Mouse (Mus musculus) urinary bladder, adult 2 months (tissue): ENCODE data around the gene Ufc1. TPM values are rescaled to one million over a fixed set of nuclear protein-coding genes. Genes with fewer than 3 reads are reported as not detected.
"Not testable (repeated sequence)": the region's sequence is repeated elsewhere in the genome, so short reads cannot be mapped to it uniquely, and the experiment has no call there.

Experiments used
- DNase-seq: peaks from one replicate; pipeline ENCODE4 v3.0.0; 2022; ENCODE audit warnings: low spot score
- polyA plus RNA-seq: library from polyadenylated mRNA; depleted of rRNA; stranded (reverse); fragments of >200 nt; gene quantifications from 2 replicates; pipeline ENCODE4 v1.2.3, GENCODE M21; 2012; rRNA removed

Ufc1 gene
- polyA plus RNA-seq, 1 experiment = 78.1 TPM

- DNase-seq = no peak
Observed at GRCm38 (mm10) chr1:171247916-171248315, 46.9 kb downstream of the Ufc1 start.

- no peak for DNase-seq
Observed at GRCm38 (mm10) chr1:171247453-171247841, 47.4 kb downstream of the Ufc1 start.

GRCm38 (mm10) chr1:171246709-171247452 is 47.9 kb downstream of the Ufc1 start:
- peak; percentile 95 for DNase-seq

GRCm38 (mm10) chr1:171245353-171245752 is 49.5 kb downstream of the Ufc1 start:
- no peak for DNase-seq

- DNase-seq = not testable (repeated sequence)
Observed at GRCm38 (mm10) chr1:171241952-171242351, 52.9 kb downstream of the Ufc1 start.

- no peak for DNase-seq
Observed at GRCm38 (mm10) chr1:171240911-171241310, 53.9 kb downstream of the Ufc1 start.

GRCm38 (mm10) chr1:171239992-171240744 is 54.7 kb downstream of the Ufc1 start:
- DNase-seq = no peak

Other genes with a start within 250 kb of the Ufc1 start
- 30.3 and 31.5 TPM in 2 replicates for gene Fcgr3, start 230.1 kb downstream of the Ufc1 start, polyA plus RNA-seq
- gene Cfap126, start 181.1 kb downstream of the Ufc1 start, polyA plus RNA-seq = 11.3 and 12.6 TPM in 2 replicates
- gene Sdhc, start 144.4 kb downstream of the Ufc1 start, polyA plus RNA-seq = 286 and 310 TPM in 2 replicates
- 24.1 and 28.5 TPM in 2 replicates for gene Mpz, start 144.3 kb downstream of the Ufc1 start, polyA plus RNA-seq
- 317 and 416 TPM in 2 replicates for gene Pcp4l1, start 98.8 kb downstream of the Ufc1 start, polyA plus RNA-seq
- 0.04 TPM in 1 of 2 replicates, not detected in the other for gene Nr1i3, start 81.1 kb downstream of the Ufc1 start, polyA plus RNA-seq
- gene Tomm40l, start 72.5 kb downstream of the Ufc1 start, polyA plus RNA-seq = 35.0 and 39.6 TPM in 2 replicates
- 1.0 and 1.8 TPM in 2 replicates for gene Apoa2, start 70.0 kb downstream of the Ufc1 start, polyA plus RNA-seq
- gene Fcer1g, start 60.7 kb downstream of the Ufc1 start, polyA plus RNA-seq = 64.8 and 72.7 TPM in 2 replicates
- gene Adamts4, start 44.6 kb downstream of the Ufc1 start, polyA plus RNA-seq = 0.43 and 0.46 TPM in 2 replicates
- gene Ndufs2, start 43.6 kb downstream of the Ufc1 start, polyA plus RNA-seq = 110 and 141 TPM in 2 replicates
- 71.4 and 74.6 TPM in 2 replicates for gene B4galt3, start 24.7 kb downstream of the Ufc1 start, polyA plus RNA-seq
- 91.3 and 136 TPM in 2 replicates for gene Ppox, start 13.8 kb downstream of the Ufc1 start, polyA plus RNA-seq
- 44.7 and 48.4 TPM in 2 replicates for gene Usp21, start 7.0 kb downstream of the Ufc1 start, polyA plus RNA-seq
- gene Dedd, start 34.1 kb upstream of the Ufc1 start, polyA plus RNA-seq = 50.0 and 53.0 TPM in 2 replicates
- gene Nit1, start 50.6 kb upstream of the Ufc1 start, polyA plus RNA-seq = 63.1 and 70.2 TPM in 2 replicates
- 47.8 and 66.6 TPM in 2 replicates for gene Pfdn2, start 50.6 kb upstream of the Ufc1 start, polyA plus RNA-seq
- 2.3 and 2.8 TPM in 2 replicates for gene Klhdc9, start 65.8 kb upstream of the Ufc1 start, polyA plus RNA-seq
- 35.1 and 39.2 TPM in 2 replicates for gene Nectin4, start 75.1 kb upstream of the Ufc1 start, polyA plus RNA-seq
- 4.2 and 5.0 TPM in 2 replicates for gene Arhgap30, start 93.9 kb upstream of the Ufc1 start, polyA plus RNA-seq
- 68.7 and 73.4 TPM in 2 replicates for gene Usf1, start 116.3 kb upstream of the Ufc1 start, polyA plus RNA-seq
- 5.4 and 8.4 TPM in 2 replicates for gene Tstd1, start 123.8 kb upstream of the Ufc1 start, polyA plus RNA-seq
- gene F11r, start 142.5 kb upstream of the Ufc1 start, polyA plus RNA-seq = 76.3 and 79.2 TPM in 2 replicates
- gene Alyref2, start 208.5 kb upstream of the Ufc1 start, polyA plus RNA-seq = 7.9 and 8.8 TPM in 2 replicates
- gene Itln1, start 240.3 kb upstream of the Ufc1 start, polyA plus RNA-seq = 0.06 TPM in 1 of 2 replicates, not detected in the other